Mouse (Mus musculus) C2C12 (cell line): ENCODE measurements around the gene Rrp36. TPM values are rescaled to one million over a fixed set of nuclear protein-coding genes. Genes with fewer than 3 reads are reported as not detected.

ENCODE experiments used
- H3K27me3 ChIP-seq: one replicate; pipeline ENCODE4 v1.6.1; 2011; ENCODE audit not compliant: control insufficient read depth, insufficient read depth, insufficient read length
- H3K36me3 ChIP-seq: one replicate; pipeline ENCODE4 v1.6.1; 2011; ENCODE audit not compliant: control insufficient read depth, insufficient read depth
- H3K4me3 ChIP-seq: one replicate; pipeline ENCODE4 v1.5.1; 2011; ENCODE audit warnings: mild to moderate bottlenecking, control low read depth; ENCODE audit not compliant: poor library complexity, insufficient read depth, severe bottlenecking
- H3K79me2 ChIP-seq: one replicate; pipeline ENCODE4 v1.6.1; 2011; ENCODE audit not compliant: control insufficient read depth, insufficient read depth
- H3K79me3 ChIP-seq: one replicate; pipeline ENCODE4 v1.6.1; 2011; ENCODE audit warnings: low read depth, control low read depth
- H3ac ChIP-seq: one replicate; pipeline ENCODE3; 2011; ENCODE audit warnings: low read depth; ENCODE audit not compliant: control insufficient read depth, insufficient read length
- CEBPB ChIP-seq: IDR thresholded peaks from one replicate; pipeline ENCODE4 v1.6.1; 2011; ENCODE audit warnings: low read depth, mild to moderate bottlenecking, control low read depth, moderate library complexity
- CTCF ChIP-seq: IDR thresholded peaks from one replicate; pipeline ENCODE4 v1.5.1; 2011; ENCODE audit not compliant: control insufficient read depth, insufficient read depth, insufficient read length
- FOSL1 ChIP-seq: IDR thresholded peaks from one replicate; pipeline ENCODE4 v1.8.0; 2011; ENCODE audit warnings: mild to moderate bottlenecking, low read length; ENCODE audit not compliant: poor library complexity, insufficient read depth, severe bottlenecking
- MAX ChIP-seq: IDR thresholded peaks from one replicate; pipeline ENCODE4 v1.6.1; 2011; ENCODE audit warnings: mild to moderate bottlenecking, control low read depth
- MYOD1 ChIP-seq: IDR thresholded peaks from one replicate; pipeline ENCODE4 v1.6.1; 2011; ENCODE audit warnings: low read depth; ENCODE audit not compliant: control insufficient read depth, insufficient read length
- MYOG ChIP-seq: IDR thresholded peaks from one replicate; pipeline ENCODE4 v1.6.1; 2011; ENCODE audit not compliant: control insufficient read depth, insufficient read length; ENCODE audit errors: extremely low read depth
- USF1 ChIP-seq: IDR thresholded peaks from one replicate; pipeline ENCODE4 v1.6.1; 2011; ENCODE audit warnings: low read depth, mild to moderate bottlenecking, control low read depth, moderate library complexity
- polyA plus RNA-seq: library from polyadenylated mRNA; unstranded; fragments of >200 nt; fragmentation: generic; extraction: Trizol; gene quantifications from one replicate; pipeline ENCODE4 v1.2.1, GENCODE M21; 2012; ENCODE audit warnings: missing spikeins

Rrp36 gene
- polyA plus RNA-seq, 1 experiment = 45.8 TPM

GRCm38 (mm10) chr17:46639929-46640328, 34.2 kb downstream of the Rrp36 start:
- H3K79me2 ChIP-seq = no peaks in the 10 kb centered on the region
- no peak overlapping the region for H3K4me3 ChIP-seq
- no peaks in the 10 kb centered on the region for H3K79me3 ChIP-seq
- TF ChIP-seq CTCF (no peak), MYOG (no peak), FOSL1 (no peak)
- no peaks in the 10 kb centered on the region for H3K27me3 ChIP-seq
- no peak overlapping the region for H3ac ChIP-seq
- H3K36me3 ChIP-seq = no peaks in the 10 kb centered on the region

DNA sequence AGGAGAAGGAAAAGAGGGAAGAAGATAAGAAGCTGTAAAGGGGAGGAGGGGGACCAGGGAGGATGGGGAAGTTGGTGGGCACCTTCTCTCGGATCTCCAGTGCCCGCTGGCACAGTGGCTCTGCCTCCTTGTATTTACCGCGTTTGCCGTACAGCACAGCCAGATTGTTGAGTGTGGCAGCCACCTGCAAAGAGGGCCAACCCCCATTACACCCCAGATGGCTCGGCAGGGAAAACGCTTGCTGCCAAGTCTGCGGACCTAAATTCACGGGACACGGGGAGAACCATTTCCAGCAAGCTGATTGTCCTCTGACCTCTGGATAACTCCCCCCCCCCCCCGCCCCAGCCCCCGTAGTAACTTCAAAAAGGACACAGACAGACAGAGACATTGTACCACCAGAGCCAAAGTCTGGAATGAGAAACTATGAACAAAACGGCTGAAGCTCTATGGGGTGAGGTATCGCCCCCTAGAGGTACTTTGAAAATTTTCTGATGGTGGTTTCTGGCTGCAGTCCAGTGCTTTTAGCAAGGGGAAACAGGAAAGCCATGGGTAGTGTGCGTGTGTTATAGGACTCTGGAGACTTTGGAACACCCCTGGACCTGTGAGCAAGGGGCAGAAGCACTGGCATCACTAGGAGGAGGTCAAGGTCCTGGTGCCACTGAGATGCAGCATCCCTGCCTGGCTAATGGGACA, 37.2 kb downstream of the Rrp36 start:
- Histone ChIP-seq H3ac (no peak overlapping the region), H3K27me3 (no peaks in the 10 kb centered on the region), H3K79me3 (no peaks in the 10 kb centered on the region), H3K36me3 (no peaks in the 10 kb centered on the region), H3K4me3 (no peak overlapping the region), H3K79me2 (no peaks in the 10 kb centered on the region)
- TF ChIP-seq MYOD1 (no peak), CTCF (no peak), FOSL1 (no peak), USF1 (no peak), MAX (no peak)

GRCm38 (mm10) chr17:46629685-46630441, 44.3 kb downstream of the Rrp36 start:
- H3K36me3 ChIP-seq = no peaks in the 10 kb centered on the region
- H3K4me3 ChIP-seq = no peak overlapping the region
- no peaks in the 10 kb centered on the region for H3K27me3 ChIP-seq
- TF ChIP-seq FOSL1 = no peak
- peak; percentile 23 for TF ChIP-seq MYOD1
- TF ChIP-seq CTCF = no peak
- no peak for TF ChIP-seq CEBPB
- no peak for TF ChIP-seq USF1
- H3K79me3 ChIP-seq = no peaks in the 10 kb centered on the region
- no peaks in the 10 kb centered on the region for H3K79me2 ChIP-seq
- H3ac ChIP-seq = no peak overlapping the region

DNA sequence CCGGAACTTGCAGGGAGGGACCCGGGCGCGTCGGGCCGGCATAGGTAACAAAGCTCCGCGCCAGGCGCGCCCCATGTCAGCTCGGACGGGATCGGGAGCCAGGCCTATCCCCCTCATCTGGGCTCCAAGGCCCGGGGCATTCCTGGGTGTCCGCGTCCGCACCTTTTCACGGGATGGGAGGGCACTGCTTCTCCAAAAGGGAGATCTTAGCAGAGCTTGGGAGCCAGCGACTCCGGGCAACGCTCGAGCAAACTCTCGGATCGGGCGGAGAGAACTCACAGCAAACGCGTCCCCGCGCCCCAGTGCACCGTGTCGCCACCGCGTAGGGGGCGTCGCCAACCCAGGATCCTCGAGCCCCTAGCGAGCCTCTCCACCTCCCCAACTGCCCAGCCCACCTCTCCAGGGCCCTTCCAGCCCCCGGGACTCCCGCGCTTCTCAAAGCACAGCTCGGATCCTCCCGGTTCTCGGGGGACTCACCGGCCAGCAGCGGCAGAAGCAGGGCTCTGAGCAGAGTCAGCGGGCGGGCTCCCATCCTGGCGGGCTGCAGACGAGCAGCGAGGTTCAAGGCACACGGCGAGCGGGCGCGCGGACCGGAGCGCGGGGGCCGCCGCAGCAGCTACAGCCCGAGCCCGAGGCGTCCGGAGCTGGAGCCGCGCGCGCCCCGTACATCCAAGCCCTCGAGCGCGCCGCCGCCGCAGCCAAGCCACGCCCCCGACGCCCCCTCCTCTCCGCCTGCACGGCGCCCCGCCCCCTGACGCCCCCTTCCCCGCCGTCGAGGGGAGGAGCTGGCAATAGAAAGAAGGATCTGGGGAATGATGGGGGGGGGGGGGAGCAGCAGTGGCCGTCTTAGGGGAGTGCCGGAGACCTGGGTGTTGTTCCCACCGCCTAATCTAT, 45.1 kb downstream of the Rrp36 start, which contains the start of gene Ptk7:
Ptk7 (minus strand) TSS at position 714 of the 894 bp plus-strand sequence.
- Histone ChIP-seq H3K79me3 (no peaks in the 10 kb centered on the region), H3K36me3 (no peaks in the 10 kb centered on the region), H3K4me3 (peak within 1 kb of the TSS; percentile 45), H3K79me2 (no peaks in the 10 kb centered on the region), H3ac (peak within 1 kb of the TSS; percentile 87), H3K27me3 (no peaks in the 10 kb centered on the region)
- TF ChIP-seq MAX (no peak), FOSL1 (no peak), USF1 (no peak), MYOD1 (no peak), CTCF (no peak), MYOG (no peak)

DNA sequence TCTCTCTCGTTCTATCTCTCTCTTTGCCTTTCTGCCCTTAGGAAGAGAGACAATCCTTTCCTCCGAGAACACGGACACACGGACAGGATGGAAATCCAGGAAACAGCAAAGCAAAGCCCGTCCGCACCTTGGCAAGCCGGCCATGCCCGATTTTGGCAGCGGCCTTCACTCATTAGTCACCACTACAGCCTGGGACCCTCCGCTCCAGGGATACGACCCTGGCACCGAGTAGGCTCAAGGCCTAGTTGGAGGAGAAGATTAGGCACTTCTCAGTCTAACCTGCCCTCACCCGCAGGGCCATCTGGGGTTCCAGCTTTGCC, 45.7 kb downstream of the Rrp36 start:
- TF ChIP-seq CEBPB = no peak
- TF ChIP-seq MAX = no peak
- no peak for TF ChIP-seq CTCF
- TF ChIP-seq MYOD1 = no peak
- no peak for TF ChIP-seq USF1
- TF ChIP-seq MYOG = no peak
- no peak for TF ChIP-seq FOSL1
- Histone ChIP-seq H3K79me2 (no peaks in the 10 kb centered on the region), H3K79me3 (no peaks in the 10 kb centered on the region), H3ac (peak overlapping the region; percentile 87), H3K4me3 (peak overlapping the region; percentile 45), H3K36me3 (no peaks in the 10 kb centered on the region), H3K27me3 (no peaks in the 10 kb centered on the region)
